Mouse (Mus musculus): ENCODE measurements at regions not wholly inside any gene's neighbourhood (a gene's known extent, or its start where the extent isn't known, plus 50 kb on each side); places are given as distances from the start of the nearest gene placed in this dataset.

DNA sequence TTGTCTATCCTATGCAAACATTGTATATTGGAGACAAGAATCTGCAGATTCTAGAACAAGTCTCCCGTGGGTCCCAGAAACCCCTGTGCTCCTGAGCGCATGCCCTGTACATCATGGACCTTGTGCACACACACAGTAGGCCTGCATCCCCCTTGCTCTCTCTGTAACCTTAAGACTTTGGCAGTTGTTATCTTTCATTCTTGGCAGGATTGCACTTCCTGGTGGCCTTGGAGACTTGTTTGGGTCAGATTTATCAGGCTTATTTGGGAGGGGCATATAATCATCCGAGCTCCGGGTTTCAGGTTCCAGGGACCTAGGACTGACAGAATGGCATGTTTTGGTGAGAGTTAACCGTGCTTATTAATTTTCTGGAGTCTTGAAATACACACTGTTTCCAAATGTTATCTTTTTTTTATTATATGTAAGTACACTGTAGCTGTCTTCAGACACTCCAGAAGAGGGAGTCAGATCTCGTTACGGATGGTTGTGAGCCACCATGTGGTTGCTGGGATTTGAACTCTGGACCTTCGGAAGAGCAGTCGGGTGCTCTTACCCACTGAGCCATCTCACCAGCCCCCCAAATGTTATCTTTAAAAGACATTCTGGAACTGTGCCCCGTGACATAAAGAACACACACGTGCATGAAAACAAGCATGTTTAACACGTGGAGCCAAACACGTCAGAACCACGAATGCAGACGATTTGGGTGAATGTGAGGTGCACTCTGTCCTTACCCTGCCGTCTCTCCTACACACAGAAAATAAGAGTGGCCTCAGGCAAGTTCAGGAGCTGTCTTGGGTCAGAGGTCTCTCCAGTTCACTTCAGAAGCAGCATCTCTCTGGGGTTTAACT is 114.1 kb downstream of the Tomm20 start:
- Histone ChIP-seq H3K27me3 (ENCODE audit: control insufficient read depth, insufficient read depth, low read length, poor library complexity, severe bottlenecking) (no peaks in the 10 kb centered on the region), H3K36me3 (ENCODE audit: control insufficient read depth, insufficient read depth, low read length, poor library complexity, severe bottlenecking) (no peaks in the 10 kb centered on the region)
- peak; percentile 87 for DNase-seq (ENCODE audit: low read depth, low spot score)

GRCm38 (mm10) chr8:126830242-126830530 is 115.5 kb downstream of the Tomm20 start:
- Histone ChIP-seq H3K36me3 (ENCODE audit: control insufficient read depth, insufficient read depth, low read length, poor library complexity, severe bottlenecking) (no peaks in the 10 kb centered on the region), H3K27me3 (ENCODE audit: control insufficient read depth, insufficient read depth, low read length, poor library complexity, severe bottlenecking) (no peaks in the 10 kb centered on the region)
- DNase-seq (ENCODE audit: low read depth, low spot score): no peak

- H3K27me3 ChIP-seq (ENCODE audit: control insufficient read depth, insufficient read depth, low read length, poor library complexity, severe bottlenecking): no peaks in the 10 kb centered on the region
- no peaks in the 10 kb centered on the region for H3K36me3 ChIP-seq (ENCODE audit: control insufficient read depth, insufficient read depth, low read length, poor library complexity, severe bottlenecking)
- DNase-seq (ENCODE audit: low read depth, low spot score): no peak
Measured at GRCm38 (mm10) chr8:126829376-126830241, 116.0 kb downstream of the Tomm20 start.

DNA sequence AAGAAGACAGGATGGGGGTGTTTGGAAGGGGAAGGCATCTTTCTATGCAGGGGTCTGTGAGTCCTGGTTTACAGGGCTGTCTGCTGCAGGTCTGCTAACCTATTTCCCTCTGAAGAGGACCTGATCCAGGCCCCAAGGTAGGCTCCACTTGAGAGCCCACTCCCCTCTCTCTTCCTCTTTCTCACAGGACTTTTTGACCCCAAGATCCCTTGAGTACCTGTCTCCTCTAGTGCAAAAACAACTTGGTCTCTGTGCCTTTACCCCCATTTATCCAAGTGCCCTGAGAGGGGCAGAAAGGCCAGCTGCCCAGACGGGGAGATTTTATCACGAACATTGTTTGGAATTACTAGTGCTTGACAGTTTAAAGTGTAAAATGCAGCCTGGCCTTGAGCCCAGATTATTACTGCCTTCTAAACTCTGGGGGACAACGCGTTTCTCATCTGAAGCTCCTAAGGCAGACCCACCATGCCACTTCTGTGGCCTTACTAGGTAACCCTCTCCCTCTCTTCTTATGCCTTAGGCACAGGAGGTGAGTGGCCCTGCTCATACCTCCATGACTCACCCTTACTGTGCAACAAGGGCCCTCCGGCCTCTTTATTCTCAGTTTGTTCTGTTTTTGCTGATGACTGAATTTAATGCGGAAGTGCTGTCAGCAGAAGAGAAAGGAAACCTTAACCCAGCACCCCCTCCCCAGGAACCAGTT is 117.8 kb downstream of the Tomm20 start:
- Histone ChIP-seq H3K27me3 (ENCODE audit: control insufficient read depth, insufficient read depth, low read length, poor library complexity, severe bottlenecking) (no peaks in the 10 kb centered on the region), H3K36me3 (ENCODE audit: control insufficient read depth, insufficient read depth, low read length, poor library complexity, severe bottlenecking) (no peaks in the 10 kb centered on the region)
- peak; percentile 62 for DNase-seq (ENCODE audit: low read depth, low spot score)

DNA sequence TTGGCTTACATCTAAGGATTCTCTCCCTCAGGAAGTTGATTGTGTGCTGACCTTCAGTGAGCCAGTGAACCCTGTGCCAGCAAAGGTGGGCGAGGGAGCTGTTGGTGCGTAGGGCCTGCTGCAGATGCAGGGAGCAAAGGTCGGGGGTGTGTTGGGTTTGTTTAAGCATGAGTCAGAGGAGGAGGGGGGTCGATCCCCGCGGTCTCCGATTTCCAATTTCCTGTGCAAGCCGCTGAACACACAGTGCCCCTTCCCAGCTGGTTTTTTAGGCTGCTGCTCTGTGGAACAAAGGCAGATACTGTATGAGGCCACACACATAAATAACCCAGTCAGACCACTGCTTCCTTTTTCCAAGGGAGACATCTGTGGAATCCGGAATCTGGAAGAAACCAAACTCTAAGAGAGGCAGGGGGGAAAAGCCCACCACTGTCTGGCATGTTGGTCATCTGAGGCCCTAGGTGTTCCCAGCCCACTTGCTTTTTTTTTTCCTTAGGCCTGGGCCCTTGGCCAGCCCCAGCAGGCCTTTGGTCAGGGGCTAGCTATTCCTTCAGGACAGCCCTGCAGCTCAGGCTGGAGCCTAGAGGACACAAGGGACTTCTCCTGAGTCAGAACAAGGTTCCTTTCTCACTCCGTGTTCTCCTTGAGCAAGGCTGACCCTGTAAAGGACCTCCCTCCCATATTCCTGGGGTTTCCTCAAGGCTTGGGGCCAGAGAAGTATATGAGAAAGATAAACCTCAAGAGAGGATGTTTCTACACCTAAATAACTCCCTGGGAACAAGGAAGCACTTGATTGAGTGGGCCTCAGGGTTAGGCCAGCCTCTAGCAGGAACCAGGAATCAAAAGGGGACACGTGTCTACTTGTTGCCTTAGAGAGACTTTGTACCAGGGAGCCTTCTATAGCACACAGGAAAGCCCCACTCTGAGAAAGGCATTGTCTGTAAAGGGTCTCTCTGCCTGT is 119.0 kb downstream of the Tomm20 start:
- peak; percentile 32 for DNase-seq (ENCODE audit: low read depth, low spot score)
- no peaks in the 10 kb centered on the region for H3K27me3 ChIP-seq (ENCODE audit: control insufficient read depth, insufficient read depth, low read length, poor library complexity, severe bottlenecking)
- H3K36me3 ChIP-seq (ENCODE audit: control insufficient read depth, insufficient read depth, low read length, poor library complexity, severe bottlenecking): no peaks in the 10 kb centered on the region

DNA sequence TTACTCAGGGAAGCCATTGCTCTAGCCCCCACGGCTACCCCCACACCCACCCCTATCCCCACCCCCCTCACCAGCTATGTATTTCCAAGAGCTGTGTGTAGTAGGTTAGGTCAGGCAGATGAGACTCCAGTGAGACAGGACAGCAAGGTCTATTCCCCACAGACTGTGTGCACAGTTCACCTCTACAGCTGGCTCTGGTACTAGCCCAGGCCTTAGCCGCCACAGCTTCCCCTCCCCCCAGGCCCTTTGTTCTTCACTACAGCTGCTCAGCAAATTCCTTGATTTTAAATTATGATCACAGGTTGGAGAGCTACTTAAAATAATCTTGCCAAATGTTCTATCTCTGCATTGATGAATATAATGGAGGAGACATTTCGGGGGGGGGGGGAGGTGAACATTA is 119.8 kb downstream of the Tomm20 start:
- no peak for DNase-seq (ENCODE audit: low read depth, low spot score)
- Histone ChIP-seq H3K27me3 (ENCODE audit: control insufficient read depth, insufficient read depth, low read length, poor library complexity, severe bottlenecking) (no peaks in the 10 kb centered on the region), H3K36me3 (ENCODE audit: control insufficient read depth, insufficient read depth, low read length, poor library complexity, severe bottlenecking) (no peaks in the 10 kb centered on the region)

- H3K36me3 ChIP-seq (ENCODE audit: control insufficient read depth, insufficient read depth, low read length, poor library complexity, severe bottlenecking): no peaks in the 10 kb centered on the region
- peak; percentile 49 for DNase-seq (ENCODE audit: low read depth, low spot score)
- no peaks in the 10 kb centered on the region for H3K27me3 ChIP-seq (ENCODE audit: control insufficient read depth, insufficient read depth, low read length, poor library complexity, severe bottlenecking)
Measured at GRCm38 (mm10) chr8:126824575-126825208, 121.0 kb downstream of the Tomm20 start.

DNA sequence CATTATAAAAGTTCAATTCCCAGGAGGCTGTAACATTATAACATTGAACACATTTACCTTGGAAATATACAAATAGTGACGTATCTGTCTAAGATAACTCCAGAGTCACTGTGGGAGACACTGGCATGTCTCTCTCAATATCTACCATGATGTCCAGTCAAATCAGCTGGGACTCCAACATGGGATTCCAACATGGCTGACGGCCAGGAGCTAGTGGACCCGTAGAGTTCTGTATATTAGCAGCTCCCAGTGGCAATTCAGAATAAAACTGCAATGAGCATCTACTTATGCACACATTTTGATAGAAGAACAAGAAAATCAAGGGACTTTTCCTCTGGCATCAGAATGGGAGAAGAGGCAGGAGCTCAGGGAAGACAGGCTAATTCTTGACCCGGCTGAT is 123.4 kb downstream of the Tomm20 start:
- Histone ChIP-seq H3K27me3 (ENCODE audit: control insufficient read depth, insufficient read depth, low read length, poor library complexity, severe bottlenecking) (no peaks in the 10 kb centered on the region), H3K36me3 (ENCODE audit: control insufficient read depth, insufficient read depth, low read length, poor library complexity, severe bottlenecking) (no peaks in the 10 kb centered on the region)
- DNase-seq (ENCODE audit: low read depth, low spot score): no peak

GRCm38 (mm10) chr8:126821279-126821678 is 124.4 kb downstream of the Tomm20 start:
- H3K27me3 ChIP-seq (ENCODE audit: control insufficient read depth, insufficient read depth, low read length, poor library complexity, severe bottlenecking): no peaks in the 10 kb centered on the region
- no peak for DNase-seq (ENCODE audit: low read depth, low spot score)
- no peaks in the 10 kb centered on the region for H3K36me3 ChIP-seq (ENCODE audit: control insufficient read depth, insufficient read depth, low read length, poor library complexity, severe bottlenecking)

DNA sequence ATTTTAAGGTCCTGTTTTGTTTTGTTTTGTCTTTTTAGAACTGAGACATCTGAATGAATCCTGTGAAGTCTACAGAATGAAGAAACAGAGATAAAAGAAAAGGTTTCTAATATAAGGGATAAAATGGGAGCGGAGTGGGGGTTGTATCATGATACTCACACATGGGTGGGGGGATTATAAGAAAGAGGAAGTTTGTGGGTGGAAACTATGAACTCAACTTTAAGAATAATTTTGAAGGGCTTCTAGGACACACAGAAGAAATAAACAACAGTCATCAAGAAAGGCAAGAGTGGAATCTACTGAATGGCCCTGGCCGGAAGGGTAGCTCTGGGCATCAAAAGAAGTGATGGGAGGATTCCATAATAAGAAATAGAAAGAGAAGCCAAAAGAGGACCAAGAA is 125.1 kb downstream of the Tomm20 start:
- Histone ChIP-seq H3K27me3 (ENCODE audit: control insufficient read depth, insufficient read depth, low read length, poor library complexity, severe bottlenecking) (no peaks in the 10 kb centered on the region), H3K36me3 (ENCODE audit: control insufficient read depth, insufficient read depth, low read length, poor library complexity, severe bottlenecking) (no peaks in the 10 kb centered on the region)
- DNase-seq (ENCODE audit: low read depth, low spot score): peak; percentile 56

GRCm38 (mm10) chr8:126819261-126819660 is 126.4 kb downstream of the Tomm20 start:
- Histone ChIP-seq H3K27me3 (ENCODE audit: control insufficient read depth, insufficient read depth, low read length, poor library complexity, severe bottlenecking) (no peaks in the 10 kb centered on the region), H3K36me3 (ENCODE audit: control insufficient read depth, insufficient read depth, low read length, poor library complexity, severe bottlenecking) (no peaks in the 10 kb centered on the region)
- DNase-seq (ENCODE audit: low read depth, low spot score): peak; percentile 68

GRCm38 (mm10) chr8:126816155-126816554 is 129.5 kb downstream of the Tomm20 start:
- no peak for DNase-seq (ENCODE audit: low read depth, low spot score)
- no peaks in the 10 kb centered on the region for H3K36me3 ChIP-seq (ENCODE audit: control insufficient read depth, insufficient read depth, low read length, poor library complexity, severe bottlenecking)
- H3K27me3 ChIP-seq (ENCODE audit: control insufficient read depth, insufficient read depth, low read length, poor library complexity, severe bottlenecking): no peaks in the 10 kb centered on the region

DNA sequence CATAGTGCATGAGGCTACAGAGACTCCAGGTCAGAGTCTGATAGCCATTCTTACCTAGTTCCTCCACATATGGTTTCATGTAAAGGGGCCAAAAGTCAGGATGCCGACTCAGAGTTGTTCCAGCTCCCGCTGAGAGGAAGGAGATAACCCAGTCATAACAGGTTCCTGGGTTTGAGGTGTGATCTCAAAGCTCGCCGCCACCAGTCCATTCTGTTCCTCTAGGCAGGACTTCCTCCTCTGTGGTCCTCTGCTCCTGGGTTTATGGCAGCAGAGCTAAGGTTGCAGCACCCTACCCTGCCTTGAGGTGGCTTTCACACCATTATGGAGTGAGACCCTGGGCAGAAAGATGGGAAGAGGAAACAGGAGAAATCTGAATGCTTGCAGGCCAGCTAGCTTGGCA is 131.2 kb downstream of the Tomm20 start:
- no peak for DNase-seq (ENCODE audit: low read depth, low spot score)
- Histone ChIP-seq H3K36me3 (ENCODE audit: control insufficient read depth, insufficient read depth, low read length, poor library complexity, severe bottlenecking) (no peaks in the 10 kb centered on the region), H3K27me3 (ENCODE audit: control insufficient read depth, insufficient read depth, low read length, poor library complexity, severe bottlenecking) (no peaks in the 10 kb centered on the region)

DNA sequence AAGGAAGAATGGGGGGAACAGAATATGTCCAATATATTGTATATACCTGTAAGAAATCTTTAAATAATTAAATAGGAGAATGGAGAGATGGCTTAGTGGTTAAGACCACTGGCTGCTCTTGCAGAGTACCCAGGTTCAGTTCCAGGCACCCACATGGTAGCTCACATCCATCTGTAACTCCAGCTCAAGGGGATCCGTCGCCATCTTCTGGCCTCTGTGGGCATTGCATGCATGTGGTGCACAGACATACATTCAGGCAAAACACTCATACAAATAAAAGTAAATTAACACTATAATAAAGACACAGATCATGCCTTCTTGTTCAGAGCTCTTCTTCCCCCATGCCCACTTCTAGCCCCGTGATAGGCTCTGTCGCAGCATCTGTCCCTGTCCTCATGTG is 132.0 kb downstream of the Tomm20 start:
- Histone ChIP-seq H3K27me3 (ENCODE audit: control insufficient read depth, insufficient read depth, low read length, poor library complexity, severe bottlenecking) (no peaks in the 10 kb centered on the region), H3K36me3 (ENCODE audit: control insufficient read depth, insufficient read depth, low read length, poor library complexity, severe bottlenecking) (no peaks in the 10 kb centered on the region)
- DNase-seq (ENCODE audit: low read depth, low spot score): peak; percentile 43

All from splenic B cell, adult 2 months (primary cell).